Mouse (Mus musculus): ENCODE results near the gene Cyp2d22.

DNA sequence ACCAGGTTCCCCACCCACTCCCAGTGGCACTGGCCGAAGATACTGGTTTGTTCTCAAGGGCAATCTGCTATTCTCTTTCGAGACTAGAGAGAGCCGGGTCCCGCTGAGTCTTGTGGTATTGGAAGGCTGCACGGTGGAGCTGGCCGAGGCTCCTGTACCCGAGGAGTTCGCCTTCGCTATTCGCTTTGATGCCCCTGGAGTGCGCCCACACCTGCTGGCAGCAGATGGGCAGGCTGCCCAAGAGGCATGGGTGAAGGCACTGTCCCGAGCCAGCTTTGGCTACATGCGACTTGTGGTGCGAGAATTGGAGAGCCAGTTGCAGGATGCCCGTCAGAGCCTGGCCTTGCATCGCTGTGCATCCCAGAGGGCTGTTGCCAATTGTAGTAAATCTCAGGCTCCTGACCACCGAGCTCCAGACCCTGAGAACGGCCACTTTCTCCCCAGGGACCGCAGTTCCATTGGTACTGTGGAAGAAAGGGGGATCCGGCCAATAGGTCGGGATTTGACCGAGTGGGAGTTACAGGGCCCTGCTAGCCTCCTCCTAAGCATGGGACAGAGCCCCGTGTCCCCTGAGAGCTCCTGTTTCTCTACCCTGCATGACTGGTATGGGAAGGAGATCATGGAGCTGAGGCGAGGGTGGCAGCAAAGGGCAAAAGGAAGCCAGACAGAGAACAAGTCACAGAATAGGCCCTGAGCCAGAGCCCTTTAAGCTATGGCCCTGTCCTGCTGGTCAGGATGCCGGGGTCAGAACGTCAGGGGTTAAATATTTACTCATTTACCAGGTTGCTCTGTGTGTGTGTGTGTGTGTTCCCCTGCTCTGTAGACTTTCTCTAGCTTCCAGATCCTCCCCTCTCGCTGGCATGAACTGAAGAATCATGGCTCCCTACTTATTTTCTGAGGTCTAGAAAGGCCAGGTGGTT is 36.4 kb downstream of the Cyp2d22 start:
- TF ChIP-seq EP300 (optimal IDR thresholded peaks at IDR 0.05) (no peak), CTCF (IDR thresholded peaks at IDR 0.05; ENCODE audit: low read depth) (no peak)
